Mouse (Mus musculus) retina, adult 2 months (tissue): Measurements from ENCODE around the gene Cbr3.
"Not testable (repeated sequence)": the region's sequence is repeated elsewhere in the genome, so short reads cannot be mapped to it uniquely, and the experiment has no call there.

Experiments
- DNase-seq: peaks from one replicate; pipeline ENCODE4 v3.0.0-alpha.2; 2012; ENCODE audit warnings: low read depth, low spot score

Gene Cbr3

GRCm38 (mm10) chr16:93682689-93683507, at the start of gene Cbr3:
Gene Cbr3 (plus strand): TSS chr16:93683215.
- DNase-seq, result no peak

DNA sequence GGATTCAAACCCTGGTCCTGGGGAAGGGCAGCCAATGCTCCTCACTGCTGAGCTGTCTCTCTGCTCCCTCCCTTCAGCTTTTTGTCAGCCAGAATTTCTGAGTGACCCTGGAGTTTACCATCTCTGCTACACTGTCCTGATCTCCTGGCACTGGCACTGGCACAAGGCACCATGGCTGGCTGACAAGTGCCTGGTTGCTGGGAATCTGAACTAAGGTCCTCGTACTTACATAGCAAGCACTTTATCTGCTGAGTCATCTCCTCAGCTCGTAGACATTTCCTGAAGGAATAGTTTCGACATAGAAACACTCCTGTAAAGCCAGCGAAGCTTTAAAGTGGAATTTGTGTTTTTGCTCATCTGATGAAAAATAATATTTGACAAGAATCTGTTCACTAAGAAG, 39.0 kb upstream of the Cbr3 start:
- no peak for DNase-seq

DNA sequence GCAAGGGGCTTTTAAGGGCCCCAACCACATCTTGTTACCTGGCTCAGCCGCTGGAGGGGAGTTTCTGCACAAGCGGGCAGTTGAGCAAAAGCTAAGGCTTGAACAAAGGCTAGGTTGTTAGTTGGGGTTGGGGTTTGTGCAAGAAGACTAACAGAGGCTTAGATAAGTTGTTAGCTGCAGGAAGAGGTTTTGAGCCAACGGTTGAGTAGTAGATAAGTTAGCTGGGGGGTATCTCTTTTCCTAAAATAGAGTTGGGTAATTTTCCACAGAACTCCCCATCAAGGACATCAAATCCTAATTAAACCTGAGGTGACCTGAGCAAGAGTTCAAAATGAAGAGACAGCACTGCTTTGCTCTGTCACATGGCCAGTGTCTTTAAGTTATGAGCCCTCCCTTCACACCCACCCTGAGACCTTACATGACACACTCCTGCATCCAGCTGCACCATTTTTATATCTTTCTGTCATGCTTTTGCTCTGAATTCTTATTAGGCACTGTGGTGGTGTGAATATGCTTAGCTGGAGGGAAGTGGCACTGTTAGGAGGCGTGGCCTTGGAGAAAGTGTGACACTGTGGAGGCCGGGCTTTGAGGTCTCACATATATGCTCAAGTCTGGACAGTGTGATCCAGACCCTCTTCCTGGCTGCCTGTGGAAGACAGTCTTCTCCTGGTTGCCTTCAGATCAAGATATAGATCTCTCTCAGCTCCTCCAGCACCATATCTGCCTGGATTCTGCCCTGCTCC, 34.4 kb upstream of the Cbr3 start:
- DNase-seq, result no peak

DNA sequence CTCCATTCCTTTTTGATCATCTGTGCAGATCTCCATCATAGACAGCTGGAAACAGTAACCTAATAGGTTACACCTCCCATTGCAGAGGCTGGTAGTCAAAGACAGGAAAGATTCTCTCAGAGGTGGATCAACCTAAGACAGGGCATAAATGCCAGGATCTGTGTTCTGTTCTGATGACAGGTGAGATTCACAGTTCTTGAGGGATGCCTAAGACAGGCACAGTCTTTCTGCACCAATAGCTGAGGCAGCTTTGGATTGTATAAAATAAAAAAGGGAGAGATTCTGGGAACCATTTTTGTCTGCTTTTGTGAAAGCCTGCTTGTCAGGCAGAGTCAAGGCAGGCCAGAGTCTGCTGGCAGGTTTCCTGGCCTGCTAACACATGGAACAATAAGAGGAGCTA, 15.0 kb upstream of the Cbr3 start:
- DNase-seq, result no peak

- DNase-seq, result no peak
Observed at GRCm38 (mm10) chr16:93669521-93669920, 13.5 kb upstream of the Cbr3 start.

GRCm38 (mm10) chr16:93670466-93670865, 12.5 kb upstream of the Cbr3 start:
- not testable (repeated sequence) for DNase-seq

DNA sequence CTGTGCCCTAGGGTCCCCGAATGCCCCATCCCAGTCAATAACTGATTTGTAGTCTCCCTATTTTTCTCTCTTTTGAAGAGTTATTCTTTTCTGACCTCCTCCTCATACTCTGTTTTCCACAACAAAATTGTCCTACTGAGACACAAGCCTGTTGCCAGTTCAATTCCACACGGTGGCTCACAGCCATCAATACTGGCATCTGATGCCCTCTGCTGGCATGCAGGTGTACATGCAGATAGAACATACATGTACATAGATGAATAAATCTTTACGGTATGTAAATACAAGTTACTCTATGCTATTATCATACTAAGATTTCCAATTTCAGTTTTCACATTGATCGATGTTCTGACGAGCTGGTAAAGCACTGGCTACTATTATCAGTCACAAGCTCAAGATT, 12.0 kb upstream of the Cbr3 start:
- DNase-seq, result no peak

DNA sequence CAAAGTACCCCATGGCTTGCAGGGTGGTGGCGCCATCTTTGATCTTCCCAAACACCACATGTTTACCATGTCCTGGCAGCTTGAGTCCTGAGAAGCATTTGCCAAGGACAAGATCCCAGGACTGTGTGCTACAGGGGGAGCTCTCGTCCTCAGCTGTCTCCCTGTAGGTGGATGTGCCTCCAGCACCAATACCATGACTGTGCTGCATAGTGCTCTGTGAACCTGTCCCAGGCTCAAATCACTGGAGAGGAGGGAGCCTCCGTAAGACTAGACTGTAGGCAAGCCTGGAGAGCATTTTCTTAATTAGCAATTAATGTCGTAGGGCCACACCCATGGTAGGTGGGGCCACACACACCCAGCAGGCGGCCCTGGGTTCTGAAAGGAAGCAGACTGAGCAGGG, 6.6 kb upstream of the Cbr3 start:
- no peak for DNase-seq

- no peak for DNase-seq
Observed at GRCm38 (mm10) chr16:93678206-93678605, 4.8 kb upstream of the Cbr3 start.

DNA sequence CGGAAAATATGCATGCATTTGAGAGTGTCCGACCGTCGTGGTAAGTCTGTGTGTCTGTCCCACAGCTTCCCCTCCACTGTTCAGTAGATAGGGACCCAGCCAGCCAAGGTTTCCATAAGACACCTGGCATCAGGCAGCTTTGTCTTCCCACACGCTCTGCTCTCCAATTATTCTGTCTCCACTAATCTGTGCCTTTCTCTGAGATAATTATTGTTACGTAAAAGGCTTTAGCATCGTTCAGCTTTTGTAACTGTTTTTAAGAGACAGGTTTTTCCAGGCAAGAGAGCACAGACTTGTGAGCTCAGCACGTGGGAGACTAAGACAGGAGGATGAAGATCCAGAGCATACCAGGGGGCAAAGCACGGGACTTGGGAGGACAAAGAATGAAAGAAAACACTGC, 3.9 kb upstream of the Cbr3 start:
- no peak for DNase-seq

DNA sequence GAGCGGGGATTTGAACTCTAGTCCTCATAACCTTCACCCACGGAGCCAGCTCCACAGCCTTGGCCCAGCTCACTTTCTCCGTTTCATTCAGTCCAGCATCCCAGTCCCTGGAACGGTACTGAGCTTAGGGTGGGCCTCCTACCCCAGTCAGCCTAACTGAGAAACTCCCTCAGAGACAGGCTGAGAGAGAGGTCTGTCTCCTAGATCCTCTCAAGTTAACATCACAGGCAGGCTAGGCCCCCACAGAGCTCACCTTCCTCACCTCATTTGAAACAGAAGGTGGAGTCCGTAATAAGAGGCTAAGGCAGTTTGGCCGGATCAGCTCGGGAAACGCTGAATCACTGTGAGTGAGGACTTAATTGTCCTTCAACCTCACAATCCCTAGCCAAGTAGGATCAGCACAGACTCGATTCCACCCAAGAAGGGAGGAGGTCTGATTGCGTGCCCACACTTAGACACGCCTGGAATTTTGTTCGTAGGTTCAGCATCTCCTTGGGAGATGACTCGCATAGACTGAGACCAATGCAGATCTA, 793 bp upstream of the Cbr3 start:
- DNase-seq, result no peak

GRCm38 (mm10) chr16:93683508-93684236, 657 bp downstream of the Cbr3 start:
- no peak for DNase-seq

DNA sequence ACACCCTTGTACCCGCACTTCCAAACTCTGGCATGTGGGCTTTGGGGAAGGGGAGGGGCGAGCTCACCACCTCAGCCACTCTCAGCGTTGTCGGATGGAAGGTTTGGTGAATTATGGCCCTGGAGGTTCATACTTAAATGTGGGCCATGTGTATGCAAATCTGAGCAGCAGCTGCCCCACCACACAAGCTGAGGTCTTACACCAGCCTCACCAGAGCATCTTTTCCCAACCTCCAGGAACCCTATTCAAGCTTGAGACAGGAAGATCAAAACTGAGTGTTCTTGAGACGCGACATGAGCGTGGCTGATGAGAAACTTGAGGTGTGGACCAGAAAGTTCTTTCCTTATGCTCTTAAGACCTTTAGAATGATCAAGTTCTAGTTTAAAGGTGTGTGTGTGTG, 1.4 kb downstream of the Cbr3 start:
- no peak for DNase-seq

DNA sequence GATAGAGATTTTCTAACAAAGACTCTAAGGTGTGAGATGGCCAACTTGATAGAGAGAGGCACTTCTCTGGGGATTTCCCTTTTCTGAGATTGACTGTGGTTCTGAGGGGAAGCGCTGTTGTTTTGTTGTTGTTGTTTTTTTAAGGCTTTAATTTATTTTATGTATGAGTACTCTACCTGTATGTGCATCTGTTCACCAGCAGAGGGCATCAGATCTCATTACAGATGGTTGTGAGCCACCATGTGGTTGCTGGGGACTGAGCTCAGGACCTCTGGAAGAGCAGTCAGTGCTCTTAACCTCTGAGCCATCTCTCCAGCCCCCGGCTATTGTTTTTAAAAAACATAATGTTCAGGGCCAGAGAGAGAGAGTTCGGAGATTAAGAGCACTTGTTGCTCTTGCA, 2.8 kb downstream of the Cbr3 start:
- not testable (repeated sequence) for DNase-seq

DNA sequence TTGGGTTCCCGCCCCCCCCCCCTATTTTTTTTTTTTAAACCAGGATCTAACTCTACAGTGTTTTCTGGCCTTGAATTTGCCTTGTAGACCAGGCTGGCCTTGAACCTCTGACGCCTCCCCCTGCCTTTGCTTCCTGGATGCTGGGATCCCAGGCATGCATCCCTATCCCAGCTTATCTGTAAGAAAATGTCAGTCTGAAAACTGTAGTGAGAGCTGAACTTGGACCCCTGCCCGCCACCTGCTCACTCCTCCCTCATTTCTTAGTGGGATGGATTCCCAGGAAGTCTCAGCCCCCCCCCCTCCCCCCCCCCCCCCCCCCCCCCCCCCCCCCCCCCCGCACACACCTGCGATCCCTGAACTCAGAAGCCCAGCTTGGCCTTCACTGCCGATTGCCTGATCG, 3.4 kb downstream of the Cbr3 start:
- no peak for DNase-seq

- no peak for DNase-seq
Observed at GRCm38 (mm10) chr16:93686945-93687344, 3.9 kb downstream of the Cbr3 start.

DNA sequence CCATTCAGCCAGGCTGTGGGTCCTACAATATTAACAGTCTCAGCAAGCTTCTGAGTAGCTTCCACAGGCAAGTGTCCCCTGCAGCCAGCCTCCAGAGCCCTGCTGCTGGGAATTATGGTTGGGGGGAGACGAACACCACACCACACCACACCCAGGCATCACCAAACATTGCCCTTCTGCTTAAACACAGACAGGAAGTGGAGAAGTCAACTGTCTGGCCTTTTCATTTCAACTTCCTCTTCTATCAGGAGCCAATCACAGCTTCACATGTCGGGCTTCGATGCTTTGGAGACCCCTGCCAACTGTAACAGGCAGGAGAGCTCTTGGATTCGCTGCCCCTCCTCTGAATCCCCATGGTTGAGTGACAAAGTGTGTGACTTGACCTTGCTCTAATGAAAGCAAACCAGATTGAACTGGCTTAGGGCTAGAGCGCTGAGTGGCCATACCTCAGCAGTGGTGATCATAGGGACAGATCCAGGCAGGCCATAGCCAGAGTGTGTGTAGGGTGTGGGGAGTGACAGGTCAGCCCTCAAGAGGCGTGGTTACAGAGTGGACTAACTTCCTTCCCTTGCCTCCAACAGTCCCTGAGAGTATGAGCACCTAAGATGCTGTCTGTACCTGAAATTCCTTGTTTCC, 8.3 kb downstream of the Cbr3 start:
- DNase-seq, result no peak

- DNase-seq, result no peak
Observed at GRCm38 (mm10) chr16:93692744-93693143, 9.7 kb downstream of the Cbr3 start.

DNA sequence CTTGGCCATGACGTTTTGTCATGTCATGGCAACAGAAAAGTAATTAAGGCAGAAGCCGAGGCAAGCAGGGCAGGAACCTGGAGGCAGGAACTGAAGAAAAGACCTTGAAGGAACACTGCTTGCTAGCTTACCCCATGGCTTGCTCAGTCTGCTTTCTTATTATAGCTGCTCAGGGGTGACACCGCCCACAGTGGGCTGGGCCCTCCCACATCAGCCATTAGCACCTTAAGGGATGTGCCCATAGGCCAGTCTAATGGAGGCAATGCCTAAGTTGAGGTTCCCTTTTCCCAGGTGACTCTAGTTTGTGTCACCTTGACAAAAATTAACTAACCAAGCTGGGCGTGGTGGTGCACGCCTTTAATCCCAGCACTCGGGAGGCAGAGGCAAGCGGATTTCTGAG, 24.1 kb downstream of the Cbr3 start:
- no peak for DNase-seq

- DNase-seq, result no peak
Observed at GRCm38 (mm10) chr16:93709217-93709616, 26.2 kb downstream of the Cbr3 start.

- DNase-seq, result peak; percentile 39
Observed at GRCm38 (mm10) chr16:93710924-93711323, 27.9 kb downstream of the Cbr3 start.
